Mouse (Mus musculus): ENCODE measurements around the gene Man2a1.
"Not testable (repeated sequence)": the region's sequence is repeated elsewhere in the genome, so short reads cannot be mapped to it uniquely, and the experiment has no call there.

DNA sequence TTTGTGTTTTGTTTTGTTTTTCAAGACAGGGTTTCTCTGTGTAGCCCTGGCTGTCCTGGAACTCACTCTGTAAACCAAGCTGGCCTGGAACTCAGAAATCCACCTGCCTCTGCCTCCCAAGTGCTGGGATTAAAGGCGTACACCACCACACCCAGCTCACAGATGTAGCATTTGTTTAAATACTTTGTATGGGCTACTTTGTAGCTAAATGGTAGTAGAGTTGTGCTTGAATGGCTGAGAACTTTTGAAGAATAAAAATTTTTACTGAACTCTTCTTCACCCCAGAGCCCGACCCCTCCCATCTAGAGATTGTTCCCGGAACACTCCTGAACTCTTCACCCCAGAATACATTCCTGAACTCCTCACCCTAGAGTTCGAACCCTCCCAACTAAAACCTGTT lies 162.1 kb downstream of the Man2a1 start:
- TF ChIP-seq CTCF (IDR thresholded peaks at IDR 0.05; ENCODE audit: control insufficient read depth, insufficient read depth, insufficient read length); USF1 (IDR thresholded peaks at IDR 0.05; ENCODE audit: low read depth); MYOD1 (IDR thresholded peaks at IDR 0.05; ENCODE audit: control insufficient read depth, insufficient read length, low read depth); MAX (IDR thresholded peaks at IDR 0.05); FOSL1 (IDR thresholded peaks at IDR 0.05; ENCODE audit: insufficient read depth, low read length, poor library complexity, severe bottlenecking): not testable (repeated sequence)

Measured in C2C12 (cell line).